8 mouse cellular contexts compared by ENCODE assay signal in the genomic region with DNA sequence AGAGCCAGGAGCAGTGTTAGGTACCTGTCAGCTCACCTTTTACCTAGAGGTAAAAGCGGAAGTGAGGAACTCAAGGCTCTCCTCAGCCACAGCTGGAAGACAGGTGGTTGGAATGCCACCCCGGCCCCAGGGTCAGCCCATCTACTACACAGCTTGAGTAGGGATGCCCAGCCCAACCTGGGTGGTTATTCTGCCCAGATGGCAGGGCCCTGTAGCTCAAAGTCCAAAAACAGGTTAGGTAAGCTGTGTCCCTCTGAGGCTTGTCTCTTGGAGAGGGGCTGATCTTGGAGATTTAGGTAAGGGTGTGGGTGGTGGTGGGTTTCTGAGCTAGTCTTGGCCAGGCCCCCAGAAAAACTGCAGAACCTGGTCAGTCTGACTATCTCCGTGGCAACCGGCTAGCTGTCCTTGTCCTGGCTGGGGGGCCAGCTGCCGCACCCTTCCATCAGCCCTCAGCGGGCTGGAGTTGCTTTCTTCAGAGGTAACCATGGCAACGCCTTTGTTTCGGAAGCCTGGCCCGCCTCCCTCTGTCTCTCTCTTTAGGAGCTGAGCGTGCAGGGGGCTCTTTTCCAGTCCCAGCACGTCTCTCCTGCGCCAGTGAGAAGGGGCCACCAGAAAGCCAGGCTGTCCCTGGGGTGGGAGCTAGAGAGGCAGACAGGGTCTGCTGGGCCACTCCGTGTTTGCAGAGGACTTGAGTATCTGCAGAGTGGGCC. TPM values are rescaled to one million over a fixed set of nuclear protein-coding genes. Genes with fewer than 3 reads are reported as not detected.
DNase-seq lines count a peak whose midpoint lies in the region; ATAC-seq and TF ChIP-seq lines count a peak whose summit lies in the region.

No protein-coding gene starts in this region.

- H3K27me3 ChIP-seq in forebrain, postnatal 0 days (ENCODE audit: insufficient read depth, low read length), result no peaks in the 10 kb centered on the region
- no peaks in the 10 kb centered on the region; the same call in 1 of the 2 replicates for H3K27me3 ChIP-seq in midbrain, embryonic 10.5 days (ENCODE audit: low read depth, poor library complexity, severe bottlenecking)
- H3K27me3 ChIP-seq in stomach, embryonic 16.5 days (ENCODE audit: control insufficient read depth, insufficient read depth, low read length), result no peaks in the 10 kb centered on the region

- peaks cover 47% of the 10 kb centered on the region for H3K4me1 ChIP-seq in lung, adult 2 months (ENCODE audit: control insufficient read depth, insufficient read depth, low read length)
- H3K4me1 ChIP-seq in forebrain, postnatal 0 days (ENCODE audit: insufficient read depth), result peaks cover 25% of the 10 kb centered on the region
- peaks cover 67% of the 10 kb centered on the region for H3K4me1 ChIP-seq in midbrain, embryonic 10.5 days
- H3K4me1 ChIP-seq in stomach, embryonic 16.5 days (ENCODE audit: control insufficient read depth, insufficient read depth, low read length), result peaks cover 37% of the 10 kb centered on the region

- TF ChIP-seq CTCF in lung, adult 2 months (IDR thresholded peaks at IDR 0.05; ENCODE audit: insufficient read depth, low read length), result no peak
- no peak for TF ChIP-seq CTCF in forebrain, postnatal 0 days (IDR thresholded peaks at IDR 0.05; ENCODE audit: low read depth)

- DNase-seq in lung, adult 2 months, result peak; percentile 33
- DNase-seq in lung, postnatal 25 days (ENCODE audit: low spot score), result no peak
- peak; percentile 74 for DNase-seq in cerebellum, adult 9-11 months
- peak; percentile 83 for DNase-seq in forebrain, postnatal 0 days
- DNase-seq in kidney, postnatal 10 days, result peak; percentile 31
- peak; percentile 89 for DNase-seq in midbrain, embryonic 10.5 days (ENCODE audit: low spot score)
- DNase-seq in spleen, postnatal 4 days (ENCODE audit: low spot score in 2 of 2), result no peak

- H3K36me3 ChIP-seq in forebrain, postnatal 0 days (ENCODE audit: insufficient read depth), result no peaks in the 10 kb centered on the region
- H3K36me3 ChIP-seq in midbrain, embryonic 10.5 days, result no peaks in the 10 kb centered on the region
- no peaks in the 10 kb centered on the region for H3K36me3 ChIP-seq in stomach, embryonic 16.5 days (ENCODE audit: control insufficient read depth, insufficient read depth, low read length)

- TF ChIP-seq POLR2A in lung, adult 2 months (IDR thresholded peaks at IDR 0.05; ENCODE audit: borderline replicate concordance, extremely low read depth, low read depth, low read length), result no peak

- no peaks in the 10 kb centered on the region for H3K9me3 ChIP-seq in forebrain, postnatal 0 days (ENCODE audit: low read length)
- no peaks in the 10 kb centered on the region for H3K9me3 ChIP-seq in midbrain, embryonic 10.5 days (replicated peaks)
- no peaks in the 10 kb centered on the region for H3K9me3 ChIP-seq in stomach, embryonic 16.5 days (replicated peaks; ENCODE audit: control insufficient read depth, low read length)

- no peak overlapping the region for H3K9ac ChIP-seq in forebrain, postnatal 0 days
- no peak overlapping the region for H3K9ac ChIP-seq in stomach, embryonic 16.5 days (ENCODE audit: low read length)

- peak overlapping the region; percentile 85 for H3K4me2 ChIP-seq in forebrain, postnatal 0 days (ENCODE audit: low read depth)
- peak overlapping the region; percentile 14; the same call in 1 of the 2 replicates for H3K4me2 ChIP-seq in stomach, embryonic 16.5 days (ENCODE audit: low read depth, low read length)

- H3K27ac ChIP-seq in forebrain, postnatal 0 days (ENCODE audit: low read depth, low read length), result peak overlapping the region; percentile 69
- peak overlapping the region; percentile 93 for H3K27ac ChIP-seq in midbrain, embryonic 10.5 days (replicated peaks)
- peak overlapping the region; percentile 85 for H3K27ac ChIP-seq in stomach, embryonic 16.5 days (ENCODE audit: low read length)

- peak; percentile 21 for ATAC-seq in forebrain, postnatal 0 days
- ATAC-seq in stomach, embryonic 16.5 days (ENCODE audit: insufficient read depth, low FRiP score), result no peak

- 23% methylated on average over 13 of the region's 13 CpGs for WGBS in lung, adult 2 months
- WGBS in forebrain, postnatal 0 days, result 8% methylated on average over 13 of the region's 13 CpGs
- WGBS in midbrain, embryonic 10.5 days, result 9% methylated on average over 13 of the region's 13 CpGs
- WGBS in stomach, embryonic 16.5 days, result 10% methylated on average over 13 of the region's 13 CpGs

- H3K4me3 ChIP-seq in lung, adult 2 months (replicated peaks; ENCODE audit: extremely low read depth, low read depth, low read length), result no peak overlapping the region
- H3K4me3 ChIP-seq in forebrain, postnatal 0 days (ENCODE audit: low read depth, low read length), result peak overlapping the region; percentile 5; the same call in 1 of the 2 replicates
- H3K4me3 ChIP-seq in midbrain, embryonic 10.5 days, result peak overlapping the region; percentile 96
- H3K4me3 ChIP-seq in stomach, embryonic 16.5 days (replicated peaks; ENCODE audit: low read length), result no peak overlapping the region

RNA-seq across cellular contexts. Expression of a gene that starts 1.5 kb away (rescaled TPM):
- 27.9 and 34.5 TPM in 2 replicates for polyA plus RNA-seq in lung, adult 2 months (2012; rRNA removed)
- total RNA-seq in forebrain, postnatal 0 days (2014; rRNA removed), result 63.0 and 64.2 TPM in 2 replicates
- 61.0 and 69.8 TPM in 2 replicates for polyA plus RNA-seq in forebrain, postnatal 0 days (2015; fragmentation: Nextera tagmentation; extraction: Ambion mirVana)
- 30.5 and 43.3 TPM in 2 replicates for polyA plus RNA-seq in midbrain, embryonic 10.5 days (2016; fragmentation: Nextera tagmentation; extraction: Ambion mirVana)
- polyA plus RNA-seq in stomach, embryonic 16.5 days (2015; fragmentation: Nextera tagmentation; extraction: Ambion mirVana), result 39.6 and 43.1 TPM in 2 replicates

RNA-seq across cellular contexts. Expression of a gene that starts 13.4 kb away (rescaled TPM):
- 0.10 and 0.15 TPM in 2 replicates for polyA plus RNA-seq in lung, adult 2 months (2012; rRNA removed)
- total RNA-seq in forebrain, postnatal 0 days (2014; rRNA removed), result 11.3 and 13.3 TPM in 2 replicates
- polyA plus RNA-seq in forebrain, postnatal 0 days (2015; fragmentation: Nextera tagmentation; extraction: Ambion mirVana), result 4.6 and 6.1 TPM in 2 replicates
- 1.2 and 2.7 TPM in 2 replicates for polyA plus RNA-seq in midbrain, embryonic 10.5 days (2016; fragmentation: Nextera tagmentation; extraction: Ambion mirVana)
- polyA plus RNA-seq in stomach, embryonic 16.5 days (2015; fragmentation: Nextera tagmentation; extraction: Ambion mirVana), result not detected in 2 replicates

RNA-seq across cellular contexts. Expression of a gene that starts 47.3 kb away (rescaled TPM):
- polyA plus RNA-seq in lung, adult 2 months (2012; rRNA removed), result 15.2 and 17.1 TPM in 2 replicates
- total RNA-seq in forebrain, postnatal 0 days (2014; rRNA removed), result 27.9 and 32.2 TPM in 2 replicates
- polyA plus RNA-seq in forebrain, postnatal 0 days (2015; fragmentation: Nextera tagmentation; extraction: Ambion mirVana), result 23.5 and 25.5 TPM in 2 replicates
- polyA plus RNA-seq in midbrain, embryonic 10.5 days (2016; fragmentation: Nextera tagmentation; extraction: Ambion mirVana), result 33.2 and 37.9 TPM in 2 replicates
- polyA plus RNA-seq in stomach, embryonic 16.5 days (2015; fragmentation: Nextera tagmentation; extraction: Ambion mirVana), result 27.0 and 27.9 TPM in 2 replicates

RNA-seq across cellular contexts. Expression of a gene that starts 53.6 kb away (rescaled TPM):
- 108 and 114 TPM in 2 replicates for polyA plus RNA-seq in lung, adult 2 months (2012; rRNA removed)
- 133 and 168 TPM in 2 replicates for total RNA-seq in forebrain, postnatal 0 days (2014; rRNA removed)
- 219 and 222 TPM in 2 replicates for polyA plus RNA-seq in forebrain, postnatal 0 days (2015; fragmentation: Nextera tagmentation; extraction: Ambion mirVana)
- polyA plus RNA-seq in midbrain, embryonic 10.5 days (2016; fragmentation: Nextera tagmentation; extraction: Ambion mirVana), result 270 and 277 TPM in 2 replicates
- 154 and 171 TPM in 2 replicates for polyA plus RNA-seq in stomach, embryonic 16.5 days (2015; fragmentation: Nextera tagmentation; extraction: Ambion mirVana)

Comparison
In these comparisons a context has a peak if more than half of its experiments do, and no peak if none do; other contexts are left out.
1. DNase-seq: peak in lung, adult 2 months (single experiment), cerebellum, adult 9-11 months (single experiment), forebrain, postnatal 0 days (single experiment), kidney, postnatal 10 days (single experiment) and midbrain, embryonic 10.5 days (single experiment); none in lung, postnatal 25 days (single experiment) and spleen, postnatal 4 days (0 of 2).
2. H3K4me3 ChIP-seq: peak in forebrain, postnatal 0 days (single experiment) and midbrain, embryonic 10.5 days (single experiment); none in lung, adult 2 months (single experiment) and stomach, embryonic 16.5 days (single experiment).
3. Peak in every context shown above with its lines, with median percentiles within 50 percentile points of each other: H3K27ac ChIP-seq.